Comparison of ENCODE assay signal across 11 mouse cellular contexts in the genomic region with DNA sequence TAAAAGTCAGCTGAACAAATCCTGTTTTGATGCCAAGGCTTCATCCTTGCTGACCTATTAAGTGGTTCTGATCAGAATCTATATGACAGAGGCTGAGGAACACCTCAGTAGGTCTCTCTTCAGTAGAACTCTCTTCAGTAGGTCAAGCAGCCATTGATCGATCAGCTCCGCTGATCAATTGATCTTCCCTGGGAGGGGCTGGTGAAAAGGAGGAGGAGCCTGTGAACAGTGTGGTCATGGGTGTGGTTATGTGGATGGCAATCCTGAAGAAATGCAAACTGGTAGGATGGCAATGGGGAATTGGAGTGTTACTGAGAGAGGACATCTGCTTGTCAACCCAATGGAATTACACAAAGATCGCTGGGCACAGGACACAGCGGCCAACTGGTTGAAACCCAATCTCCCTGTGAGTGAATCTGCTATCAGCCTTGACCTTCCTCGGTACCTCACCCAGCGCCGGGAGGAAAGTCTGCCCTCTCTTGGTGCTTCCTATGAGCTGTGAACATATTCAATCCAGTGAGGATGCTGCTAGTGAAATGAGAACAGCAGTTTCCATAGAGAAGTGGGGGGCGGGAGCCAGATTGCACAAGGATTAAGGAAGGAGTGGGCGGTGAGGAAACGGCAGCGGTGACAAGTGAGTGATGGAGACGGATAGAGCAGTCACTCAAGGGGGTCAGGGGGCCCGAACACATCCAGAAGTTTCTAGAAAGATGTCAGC.
A peak's percentile ranks its signal among the peaks of the same experiment; 100 is the strongest.
DNase-seq lines count a peak whose midpoint lies in the region; ATAC-seq and TF ChIP-seq lines count a peak whose summit lies in the region.
"Had no signal": no experiment of that assay in that cellular context is flagged by ENCODE, and none has a peak within 500 bp of the region (broad histone marks: within the 10 kb centered on the region; RNA-seq: fewer than 3 reads in every experiment).

No protein-coding gene starts in this region.

- DNase-seq in kidney, postnatal 0 days (ENCODE audit: low spot score), result peak; percentile 22
- DNase-seq in R1 (ENCODE audit: low read depth, low spot score), result peak; percentile 85
- DNase-seq in frontal cortex, postnatal 10 days (ENCODE audit: low spot score in 2 of 2), result peak; percentile 31 to 54
- DNase-seq in left cerebral cortex, postnatal 25 days (ENCODE audit: low spot score in 2 of 2), result peak; percentile 36 to 67
- no peak for DNase-seq in yolk sac, embryonic 10.5 days (ENCODE audit: low spot score)
- DNase-seq in embryo, embryonic 10.5 days (ENCODE audit: low spot score), result no peak
- DNase-seq in embryo, embryonic 11 days, result no peak
- DNase-seq: thymus, postnatal 25 days had no signal

- H3K4me2 ChIP-seq in kidney, postnatal 0 days (ENCODE audit: low read length), result no peak overlapping the region
- H3K4me2 ChIP-seq in kidney, embryonic 15.5 days, result no peak overlapping the region
- H3K4me2 ChIP-seq: embryonic facial prominence, embryonic 12.5 days; heart, embryonic 12.5 days had no signal

- peak; percentile 37; the same call in 1 of the 2 replicates for TF ChIP-seq CTCF in kidney, postnatal 0 days (IDR thresholded peaks at IDR 0.05; ENCODE audit: low read depth)

- no peak overlapping the region for H3K9ac ChIP-seq in kidney, postnatal 0 days (ENCODE audit: low read depth, low read length)
- no peak overlapping the region for H3K9ac ChIP-seq in kidney, embryonic 15.5 days
- H3K9ac ChIP-seq: embryonic facial prominence, embryonic 12.5 days; heart, embryonic 12.5 days had no signal

- intact Hi-C loops in left cerebral cortex, postnatal 25 days (cut with DNase I), result loop anchor here (1.0 to 10.0 kb wide), 5 partner anchors 169 to 442 kb away; no protein-coding TSS in a partner anchor

- H3K36me3 ChIP-seq in kidney, postnatal 0 days (ENCODE audit: insufficient read depth, low read length), result no peaks in the 10 kb centered on the region
- no peaks in the 10 kb centered on the region for H3K36me3 ChIP-seq in kidney, embryonic 15.5 days
- H3K36me3 ChIP-seq: embryonic facial prominence, embryonic 12.5 days; heart, embryonic 12.5 days had no signal

- H3K4me3 ChIP-seq in kidney, postnatal 0 days (replicated peaks; ENCODE audit: low read depth, low read length), result no peak overlapping the region
- no peak overlapping the region for H3K4me3 ChIP-seq in kidney, embryonic 15.5 days (replicated peaks)
- H3K4me3 ChIP-seq: embryonic facial prominence, embryonic 12.5 days; heart, embryonic 12.5 days had no signal

- H3K27ac ChIP-seq in kidney, postnatal 0 days, result no peak overlapping the region
- H3K27ac ChIP-seq in kidney, embryonic 15.5 days, result no peak overlapping the region
- H3K27ac ChIP-seq: embryonic facial prominence, embryonic 12.5 days had no signal

- H3K4me1 ChIP-seq in kidney, postnatal 0 days (replicated peaks; ENCODE audit: insufficient read depth, low read length), result 0 out of 2 replicates have a peak, but pooled peaks cover 5% of the 10 kb centered on the region
- H3K4me1 ChIP-seq in kidney, embryonic 15.5 days, result peaks cover 39% of the 10 kb centered on the region

- peaks cover 4% of the 10 kb centered on the region; the same call in 1 of the 2 replicates for H3K27me3 ChIP-seq in kidney, postnatal 0 days (ENCODE audit: insufficient read depth, low read length)
- peaks cover 54% of the 10 kb centered on the region for H3K27me3 ChIP-seq in kidney, embryonic 15.5 days

- ATAC-seq in kidney, postnatal 0 days (replicated peaks; ENCODE audit: low FRiP score, low read depth), result no peak
- no peak for ATAC-seq in kidney, embryonic 15.5 days (replicated peaks; ENCODE audit: low FRiP score)

- no peaks in the 10 kb centered on the region for H3K9me3 ChIP-seq in kidney, postnatal 0 days (replicated peaks; ENCODE audit: low read length)
- no peaks in the 10 kb centered on the region for H3K9me3 ChIP-seq in kidney, embryonic 15.5 days (replicated peaks)
- H3K9me3 ChIP-seq: embryonic facial prominence, embryonic 12.5 days; heart, embryonic 12.5 days had no signal

- 46% methylated on average over 13 of the region's 13 CpGs for WGBS in kidney, postnatal 0 days
- WGBS in kidney, embryonic 15.5 days, result 49% methylated on average over 13 of the region's 13 CpGs

Comparison
In these comparisons a context has a peak if more than half of its experiments do, and no peak if none do; other contexts are left out.
1. DNase-seq: peak in kidney, postnatal 0 days (single experiment), R1 (single experiment), frontal cortex, postnatal 10 days (2 of 2) and left cerebral cortex, postnatal 25 days (2 of 2); none in yolk sac, embryonic 10.5 days (single experiment), embryo, embryonic 10.5 days (single experiment) and embryo, embryonic 11 days (single experiment).